Mouse (Mus musculus) limb, embryonic 15.5 days (tissue): ENCODE measurements at regions not wholly inside any gene's neighbourhood (a gene's known extent, or its start where the extent isn't known, plus 50 kb on each side); places are given as distances from the start of the nearest gene placed in this dataset.
"Not testable (repeated sequence)": the region's sequence is repeated elsewhere in the genome, so short reads cannot be mapped to it uniquely, and the experiment has no call there.

Experiments used
- ATAC-seq: fragments of 200-750 bp; cut with Nextera tagmentation; 2 replicates; pipeline ENCODE4 v1.8.0; 2017; ENCODE audit warnings: low read depth, moderate TSS enrichment; ENCODE audit not compliant: insufficient number of reproducible peaks, low FRiP score, low TSS enrichment
- H3K27ac ChIP-seq: fragments of 300-500 bp; sonication (generic); 2 replicates; pipeline ENCODE4 v1.5.1; 2015; ENCODE audit warnings: moderate library complexity, mild to moderate bottlenecking, inconsistent platforms
- H3K27me3 ChIP-seq: fragments of 300-500 bp; sonication (generic); 2 replicates; pipeline ENCODE4 v1.6.1; 2015; ENCODE audit warnings: inconsistent platforms
- H3K36me3 ChIP-seq: fragments of 300-500 bp; sonication (generic); 2 replicates; pipeline ENCODE4 v1.6.1; 2015; ENCODE audit warnings: inconsistent platforms
- H3K4me1 ChIP-seq: fragments of 300-500 bp; sonication (generic); 2 replicates; pipeline ENCODE4 v1.6.1; 2015; ENCODE audit warnings: inconsistent platforms
- H3K4me2 ChIP-seq: fragments of 300-500 bp; sonication (generic); 2 replicates; pipeline ENCODE4 v1.6.1; 2015; ENCODE audit warnings: mild to moderate bottlenecking, inconsistent platforms
- H3K4me3 ChIP-seq: fragments of 300-500 bp; sonication (generic); 2 replicates; pipeline ENCODE4 v1.5.1; 2015; ENCODE audit warnings: mild to moderate bottlenecking, inconsistent platforms
- H3K9ac ChIP-seq: fragments of 300-500 bp; sonication (generic); 2 replicates; pipeline ENCODE4 v1.6.1; 2015; ENCODE audit warnings: inconsistent platforms
- H3K9me3 ChIP-seq: fragments of 300-500 bp; sonication (generic); 2 replicates; pipeline ENCODE4 v1.6.1; 2016; ENCODE audit warnings: inconsistent platforms
- WGBS: fragments of 180-500 bp; shearing (Covaris S2); methylation state at CpG from one replicate; pipeline ENCODE4 v1.1.7; 2015; 5-methylcytosine and 5-hydroxymethylcytosine counted together

DNA sequence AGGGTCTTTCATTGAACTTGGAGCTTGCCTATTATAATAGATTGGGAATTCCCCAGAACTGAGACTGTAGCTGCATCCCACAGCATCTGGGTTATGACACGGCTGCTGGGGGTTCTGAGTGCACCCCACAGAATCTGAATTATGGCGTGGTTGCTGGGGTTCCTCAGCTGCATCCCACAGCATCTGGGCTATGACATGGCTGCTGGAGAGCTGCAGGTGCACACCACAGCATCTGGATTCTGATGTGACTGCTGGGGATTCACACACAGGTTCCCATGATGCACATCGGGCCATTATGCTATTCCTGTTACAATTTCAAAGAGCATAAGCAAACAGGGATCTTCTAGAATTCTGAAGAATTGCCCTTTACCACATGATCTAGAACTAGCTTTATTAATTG is 585.0 kb upstream of the Olfr1507 start:
- not testable (repeated sequence) for H3K9me3 ChIP-seq, H3K9ac ChIP-seq, H3K4me1 ChIP-seq, H3K27ac ChIP-seq, H3K4me2 ChIP-seq, H3K36me3 ChIP-seq, H3K27me3 ChIP-seq, ATAC-seq, H3K4me3 ChIP-seq
- WGBS: 79% methylated on average over 3 of the region's 3 CpGs

GRCm38 (mm10) chr14:53075937-53076336 is 580.4 kb upstream of the Olfr1507 start:
- not testable (repeated sequence) for H3K9ac ChIP-seq, H3K4me3 ChIP-seq, H3K9me3 ChIP-seq, H3K4me2 ChIP-seq, H3K4me1 ChIP-seq, ATAC-seq, H3K27me3 ChIP-seq, H3K36me3 ChIP-seq, H3K27ac ChIP-seq
- WGBS: 85% methylated on average over 2 of the region's 2 CpGs

- H3K4me3 ChIP-seq, H3K27me3 ChIP-seq, H3K36me3 ChIP-seq, H3K9me3 ChIP-seq, H3K4me2 ChIP-seq, H3K27ac ChIP-seq, H3K4me1 ChIP-seq, H3K9ac ChIP-seq, ATAC-seq: not testable (repeated sequence)
- 62% methylated on average over 6 of the region's 6 CpGs for WGBS
Measured at GRCm38 (mm10) chr14:53073126-53073525, 577.6 kb upstream of the Olfr1507 start.

DNA sequence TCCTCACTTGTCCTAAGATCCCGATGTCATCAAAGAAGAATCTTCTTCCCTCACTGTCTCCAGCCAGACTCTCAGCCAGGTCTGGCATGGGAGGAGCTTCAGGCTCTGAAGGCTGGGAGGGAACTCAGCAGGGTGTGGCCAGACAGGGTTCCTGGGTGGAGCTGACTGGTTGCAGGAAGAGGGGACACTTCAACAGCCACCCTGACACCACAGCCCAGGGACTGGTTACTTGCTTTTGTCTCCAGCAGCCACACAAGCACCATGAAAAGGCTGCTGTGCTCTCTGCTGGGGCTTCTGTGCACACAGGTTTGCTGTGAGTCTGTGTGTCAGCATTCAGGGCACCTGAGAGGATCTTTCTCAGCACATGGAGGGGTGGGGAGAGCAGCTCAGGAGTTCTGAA is 577.0 kb upstream of the Olfr1507 start:
- not testable (repeated sequence) for H3K36me3 ChIP-seq, H3K9me3 ChIP-seq, H3K4me3 ChIP-seq, H3K9ac ChIP-seq, H3K4me2 ChIP-seq, H3K27ac ChIP-seq, ATAC-seq, H3K27me3 ChIP-seq, H3K4me1 ChIP-seq
- no CpG with 5 or more reads among the region's 1 CpGs for WGBS

DNA sequence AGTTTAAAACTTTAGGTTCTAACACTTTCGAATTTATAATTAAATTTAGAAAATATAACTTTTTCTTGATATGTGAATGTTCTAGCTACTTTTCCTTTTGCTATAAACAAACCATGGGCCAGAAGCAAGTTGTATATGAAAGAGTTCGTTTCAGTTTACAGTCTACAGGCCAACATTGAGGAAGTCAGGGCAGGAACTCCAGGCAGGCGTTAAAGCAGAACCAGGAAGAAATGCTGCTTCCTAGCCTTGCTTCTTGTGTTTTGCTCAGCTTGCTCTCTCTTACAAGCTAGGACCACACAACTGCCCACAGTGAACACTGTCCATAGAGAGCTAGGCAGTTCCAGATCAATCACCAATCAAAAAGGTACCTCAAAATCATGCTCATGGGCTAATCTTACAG is 558.9 kb upstream of the Olfr1507 start:
- ATAC-seq, H3K9ac ChIP-seq: not testable (repeated sequence)
- 67% methylated on average over 2 of the region's 3 CpGs for WGBS

GRCm38 (mm10) chr14:53053465-53054123 is 558.0 kb upstream of the Olfr1507 start:
- not testable (repeated sequence) for H3K4me2 ChIP-seq, H3K9ac ChIP-seq, H3K4me1 ChIP-seq, H3K27ac ChIP-seq, H3K36me3 ChIP-seq, H3K4me3 ChIP-seq, H3K27me3 ChIP-seq, ATAC-seq, H3K9me3 ChIP-seq
- 90% methylated on average over 1 of the region's 3 CpGs for WGBS

More for the DNA sequence above, 558.9 kb upstream of the Olfr1507 start:
- H3K36me3 ChIP-seq, H3K4me2 ChIP-seq, H3K27me3 ChIP-seq, H3K9me3 ChIP-seq, H3K4me3 ChIP-seq, H3K27ac ChIP-seq, H3K4me1 ChIP-seq: not testable (repeated sequence)

DNA sequence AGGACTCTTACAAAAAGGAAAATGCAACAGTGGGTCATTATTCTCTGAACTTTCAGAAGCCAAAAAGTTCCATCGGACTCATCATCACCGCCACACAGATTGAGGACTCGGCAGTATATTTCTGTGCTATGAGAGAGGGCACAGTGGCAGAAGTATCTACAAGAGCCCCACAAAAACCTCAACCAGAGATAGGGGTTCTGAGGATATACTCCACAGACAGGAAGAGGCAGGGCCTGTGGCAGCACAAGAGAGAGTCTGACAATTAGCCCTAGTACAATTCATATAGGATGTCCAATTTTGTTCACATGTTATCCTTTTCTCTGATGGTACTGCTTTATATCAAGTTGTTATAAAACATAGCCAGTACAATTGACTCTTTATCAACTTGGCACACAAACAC is 552.1 kb upstream of the Olfr1507 start:
- not testable (repeated sequence) for H3K9ac ChIP-seq, H3K27me3 ChIP-seq, H3K27ac ChIP-seq, ATAC-seq, H3K4me2 ChIP-seq, H3K4me1 ChIP-seq, H3K9me3 ChIP-seq, H3K36me3 ChIP-seq, H3K4me3 ChIP-seq
- WGBS: 100% methylated on average over 1 of the region's 3 CpGs

GRCm38 (mm10) chr14:53046975-53047374 is 551.4 kb upstream of the Olfr1507 start:
- not testable (repeated sequence) for ATAC-seq, H3K27ac ChIP-seq, H3K4me1 ChIP-seq, H3K9me3 ChIP-seq, H3K4me2 ChIP-seq, H3K9ac ChIP-seq, H3K36me3 ChIP-seq, H3K4me3 ChIP-seq, H3K27me3 ChIP-seq
- 100% methylated on average over 1 of the region's 1 CpGs for WGBS

DNA sequence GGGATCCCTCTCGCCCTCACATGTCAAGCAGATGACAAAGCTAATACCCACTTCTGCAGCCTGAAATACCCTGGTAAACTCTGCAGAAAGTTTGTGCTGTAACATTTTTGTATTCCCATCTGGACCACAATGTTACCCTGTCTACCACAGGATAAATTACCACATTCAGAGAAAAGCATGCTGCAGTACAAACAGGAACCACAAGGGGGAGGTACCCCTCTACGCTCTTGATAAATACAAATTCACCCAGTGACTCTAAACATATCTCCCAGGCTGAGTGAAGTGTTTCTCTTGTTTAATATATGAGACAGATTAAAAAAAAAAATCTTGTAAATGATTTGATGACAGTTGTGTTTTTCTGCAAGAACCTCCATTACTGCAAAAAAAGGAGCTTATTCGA is 549.8 kb upstream of the Olfr1507 start:
- not testable (repeated sequence) for ATAC-seq, H3K9ac ChIP-seq, H3K4me2 ChIP-seq, H3K4me1 ChIP-seq, H3K27me3 ChIP-seq, H3K36me3 ChIP-seq, H3K4me3 ChIP-seq, H3K27ac ChIP-seq, H3K9me3 ChIP-seq
- WGBS: 72% methylated on average over 3 of the region's 3 CpGs

DNA sequence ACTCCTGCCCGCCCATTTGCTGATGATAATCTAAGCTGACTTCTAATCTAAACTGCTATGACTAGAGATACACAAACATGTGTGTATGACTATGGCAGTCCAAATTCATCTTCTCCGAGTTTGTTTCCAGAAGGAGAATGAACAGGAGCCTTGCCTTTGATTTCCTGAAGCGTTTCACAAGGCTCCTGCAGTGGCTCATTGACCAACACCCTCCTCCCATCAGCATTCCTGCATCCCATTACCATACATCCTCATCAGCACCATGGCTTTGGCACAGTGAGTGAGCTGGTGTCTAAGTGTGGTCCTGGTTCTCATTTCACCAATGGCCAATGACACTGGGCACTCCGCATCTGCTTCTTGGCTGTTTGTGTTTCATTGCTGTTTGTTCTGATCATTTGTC is 548.6 kb upstream of the Olfr1507 start:
- not testable (repeated sequence) for ATAC-seq, H3K27me3 ChIP-seq, H3K36me3 ChIP-seq, H3K9me3 ChIP-seq, H3K27ac ChIP-seq, H3K4me1 ChIP-seq, H3K9ac ChIP-seq, H3K4me3 ChIP-seq, H3K4me2 ChIP-seq
- 71% methylated on average over 4 of the region's 4 CpGs for WGBS

- not testable (repeated sequence) for H3K27me3 ChIP-seq, H3K4me1 ChIP-seq, ATAC-seq, H3K9me3 ChIP-seq, H3K9ac ChIP-seq, H3K27ac ChIP-seq, H3K4me3 ChIP-seq, H3K36me3 ChIP-seq, H3K4me2 ChIP-seq
- 28% methylated on average over 3 of the region's 3 CpGs for WGBS
Measured at GRCm38 (mm10) chr14:53042016-53042415, 546.5 kb upstream of the Olfr1507 start.

DNA sequence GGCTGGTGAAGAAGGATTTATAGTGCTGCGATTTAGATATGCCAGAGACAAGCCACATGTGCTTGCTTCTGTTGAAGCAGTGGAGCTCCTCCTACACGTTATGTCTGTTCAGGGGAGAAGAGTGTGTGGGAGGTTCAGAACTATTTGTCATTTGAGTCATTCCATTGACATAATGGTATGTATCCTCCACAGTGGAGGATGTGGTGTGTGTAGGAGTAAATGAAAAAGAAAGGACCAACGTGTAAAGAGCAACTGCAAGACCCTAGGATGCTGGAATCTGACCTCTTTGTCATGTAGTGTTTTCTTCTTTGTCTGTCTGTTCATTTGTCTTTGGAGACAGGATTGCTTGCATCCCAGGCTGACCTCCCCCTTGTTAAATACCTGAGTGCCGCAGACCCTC is 543.9 kb upstream of the Olfr1507 start:
- H3K4me2 ChIP-seq, H3K4me1 ChIP-seq, H3K27ac ChIP-seq, H3K36me3 ChIP-seq, H3K27me3 ChIP-seq, H3K9ac ChIP-seq, H3K9me3 ChIP-seq, H3K4me3 ChIP-seq, ATAC-seq: not testable (repeated sequence)
- 55% methylated on average over 4 of the region's 4 CpGs for WGBS

DNA sequence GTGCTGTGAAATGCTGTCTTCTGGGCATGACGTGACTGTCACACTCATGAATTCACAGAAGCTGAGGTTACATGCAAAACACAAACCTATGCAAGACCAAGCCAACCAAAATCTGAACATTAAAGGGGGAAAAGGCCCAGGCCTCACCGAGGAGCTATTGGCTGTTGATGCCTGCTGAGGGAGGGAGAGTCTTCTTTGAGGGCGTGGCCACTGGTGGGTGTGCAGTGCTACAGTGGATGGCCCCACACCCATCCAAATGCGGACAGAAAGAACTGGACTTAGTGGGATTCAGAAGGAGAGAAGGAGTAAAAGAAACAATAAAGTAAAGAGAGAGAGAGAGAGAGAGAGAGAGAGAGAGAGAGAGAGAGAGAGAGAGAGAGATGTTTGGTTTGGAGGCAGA is 539.4 kb upstream of the Olfr1507 start:
- H3K4me1 ChIP-seq, H3K27me3 ChIP-seq, H3K4me2 ChIP-seq, H3K36me3 ChIP-seq, H3K4me3 ChIP-seq, H3K9me3 ChIP-seq, H3K9ac ChIP-seq, ATAC-seq, H3K27ac ChIP-seq: not testable (repeated sequence)
- WGBS: no CpG with 5 or more reads among the region's 4 CpGs
